Mouse (Mus musculus) neutrophil, adult 5-6 weeks (primary cell): ENCODE measurements around the gene Zfp354a. TPM values are rescaled to one million over a fixed set of nuclear protein-coding genes. Genes with fewer than 3 reads are reported as not detected.

Source experiments
- ATAC-seq: fragments of 151-379, 151-347 bp; 2 replicates; pipeline ENCODE4 v1.8.0; 2017; ENCODE audit warnings: mild to moderate bottlenecking, moderate TSS enrichment; ENCODE audit not compliant: insufficient number of reproducible peaks, poor library complexity, low FRiP score, severe bottlenecking; ENCODE audit errors: extremely low read depth
- total RNA-seq: library from RNA; stranded (forward); fragments of 200-1000 nt; gene quantifications from 2 replicates; pipeline ENCODE4 v1.2.3, GENCODE M21; 2017

The Zfp354a gene
- total RNA-seq, 1 experiment from 2014 or later = not detected

GRCm38 (mm10) chr11:51110621-51111020, 51.6 kb downstream of the Zfp354a start:
- ATAC-seq = no peak

Other genes starting within 250 kb of the Zfp354a start
- gene Zfp354c, start 231.5 kb upstream of the Zfp354a start, total RNA-seq = 3.3 and 3.8 TPM in 2 replicates
- 0.49 TPM in 1 of 2 replicates, not detected in the other for gene Zfp879, start 217.7 kb upstream of the Zfp354a start, total RNA-seq
- gene Grm6, start 208.6 kb upstream of the Zfp354a start, total RNA-seq = 0.23 and 0.49 TPM in 2 replicates
- gene Zfp454, start 171.6 kb upstream of the Zfp354a start, total RNA-seq = not detected in 2 replicates
- gene Zfp2, start 143.1 kb upstream of the Zfp354a start, total RNA-seq = 1.0 and 2.1 TPM in 2 replicates
- 0.70 and 2.3 TPM in 2 replicates for gene Zfp354b, start 127.6 kb upstream of the Zfp354a start, total RNA-seq
- gene 4933414I15Rik, start 115.5 kb upstream of the Zfp354a start, total RNA-seq = not detected in 2 replicates
- not detected in 2 replicates for gene Prop1, start 105.5 kb upstream of the Zfp354a start, total RNA-seq
- gene Olfr1378, start 92.7 kb upstream of the Zfp354a start, total RNA-seq = not detected in 2 replicates
- gene Olfr1377, start 77.3 kb upstream of the Zfp354a start, total RNA-seq = not detected in 2 replicates
- not detected in 2 replicates for gene Olfr51, start 55.7 kb upstream of the Zfp354a start, total RNA-seq
- gene Olfr54, start 45.0 kb upstream of the Zfp354a start, total RNA-seq = not detected in 2 replicates
- gene Olfr1375, start 11.1 kb upstream of the Zfp354a start, total RNA-seq = not detected in 2 replicates
- not detected in 2 replicates for gene Gm12569, start 161.2 kb downstream of the Zfp354a start, total RNA-seq
- 364 and 438 TPM in 2 replicates for gene Clk4, start 202.5 kb downstream of the Zfp354a start, total RNA-seq
- gene BC049762, start 203.8 kb downstream of the Zfp354a start, total RNA-seq = not detected in 2 replicates
- 0.81 and 0.86 TPM in 2 replicates for gene Col23a1, start 230.7 kb downstream of the Zfp354a start, total RNA-seq